Mouse (Mus musculus): ENCODE data around the gene Cdk17.

Cdk17 gene

GRCm38 (mm10) chr10:93291843-93292242 is 131.2 kb downstream of the Cdk17 start:
- peak; percentile 94 for DNase-seq

- no peak for DNase-seq
These were observed 132.9 kb downstream of the Cdk17 start for GRCm38 (mm10) chr10:93293621-93294020.

GRCm38 (mm10) chr10:93294547-93295219 is 134.0 kb downstream of the Cdk17 start:
- peak; percentile 61 for DNase-seq

- DNase-seq = no peak
These were observed 137.1 kb downstream of the Cdk17 start for GRCm38 (mm10) chr10:93297774-93298173.

GRCm38 (mm10) chr10:93298208-93298607 is 137.5 kb downstream of the Cdk17 start:
- no peak for DNase-seq

- DNase-seq = no peak
These were observed 141.2 kb downstream of the Cdk17 start for GRCm38 (mm10) chr10:93301831-93302230.

GRCm38 (mm10) chr10:93303231-93303630 is 142.6 kb downstream of the Cdk17 start:
- DNase-seq = no peak

- no peak for DNase-seq
These were observed 145.3 kb downstream of the Cdk17 start for GRCm38 (mm10) chr10:93305946-93306345.

GRCm38 (mm10) chr10:93306367-93306766 is 145.7 kb downstream of the Cdk17 start:
- no peak for DNase-seq

- peak; percentile 70 for DNase-seq
These were observed 148.7 kb downstream of the Cdk17 start for GRCm38 (mm10) chr10:93309131-93309933.

- peak; percentile 89 for DNase-seq
These were observed 149.4 kb downstream of the Cdk17 start for GRCm38 (mm10) chr10:93309934-93310621.

- DNase-seq = peak; percentile 81
These were observed 150.2 kb downstream of the Cdk17 start, which contains the start of gene Elk3 for GRCm38 (mm10) chr10:93310721-93311411. TSS of gene Elk3 (minus strand) at chr10:93311135.

- DNase-seq = no peak
These were observed 150.9 kb downstream of the Cdk17 start for GRCm38 (mm10) chr10:93311576-93311975.

Measured in thymus, postnatal 4 days (tissue).